Mouse (Mus musculus) CD4-positive, CD25-positive, alpha-beta regulatory T cell, adult 2 months (primary cell): ENCODE measurements around the gene Mtln.
A peak's percentile ranks its signal among the peaks of the same experiment; 100 is the strongest.

ENCODE experiments used
- DNase-seq: peaks from one replicate; pipeline ENCODE4 v3.0.0-alpha.2; 2012; ENCODE audit warnings: low read depth, low spot score

Mtln gene

DNA sequence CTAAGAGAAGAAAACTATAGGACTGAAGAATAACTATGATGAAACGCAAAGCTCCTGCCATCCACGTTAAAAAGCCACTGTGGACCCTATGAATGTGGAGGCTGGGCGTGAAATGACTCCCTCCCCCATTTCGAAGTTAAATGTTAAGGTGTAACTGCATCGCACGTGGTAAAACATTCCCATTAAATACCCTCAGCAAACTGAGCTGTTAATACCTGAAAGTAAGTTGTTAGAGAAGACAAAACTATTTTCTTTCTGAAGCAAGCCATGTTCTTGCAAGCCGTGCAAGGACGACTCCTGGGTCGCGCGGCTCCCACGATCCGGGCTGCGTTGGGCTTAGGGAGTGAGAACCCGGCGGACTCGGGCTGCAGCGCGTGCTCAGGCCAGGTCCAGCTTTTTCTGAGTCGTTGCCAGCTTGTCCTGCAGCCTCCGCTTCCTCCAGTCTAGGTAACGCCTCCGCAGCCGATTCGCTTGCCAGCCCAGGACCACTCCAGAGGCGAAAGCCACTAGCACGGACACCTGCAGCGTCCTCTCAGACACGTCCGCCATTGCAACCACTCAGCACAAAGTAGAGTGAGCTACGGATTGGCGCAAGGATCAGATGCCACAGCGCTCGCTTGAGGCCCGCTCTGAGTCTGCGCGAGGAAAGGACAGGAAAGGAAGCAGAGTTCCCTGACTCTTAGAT, at the start of gene Mtln:
Gene Mtln, minus strand, starts transcription at position 570 of the 685 bp plus-strand sequence.
- peak; percentile 86 for DNase-seq

DNA sequence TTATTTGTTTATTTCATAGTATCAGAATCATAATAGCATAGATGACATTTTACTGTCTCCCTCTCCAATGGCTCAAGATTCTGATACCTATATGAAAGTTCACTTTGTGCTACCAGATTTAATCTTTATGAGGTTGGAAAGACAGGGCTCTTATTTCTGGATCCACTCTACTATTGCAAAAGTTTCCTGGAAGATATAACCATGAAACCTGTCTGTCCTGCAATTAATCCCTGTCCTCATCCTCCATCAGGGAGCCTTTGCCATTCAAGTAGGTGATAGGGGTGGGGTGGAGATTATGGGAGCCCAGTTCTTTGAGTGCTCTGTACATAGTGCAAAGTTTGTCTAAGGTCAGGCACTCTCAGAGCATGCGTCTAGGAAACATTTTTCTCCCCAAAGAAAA, 49.1 kb upstream of the Mtln start:
- DNase-seq = no peak

DNA sequence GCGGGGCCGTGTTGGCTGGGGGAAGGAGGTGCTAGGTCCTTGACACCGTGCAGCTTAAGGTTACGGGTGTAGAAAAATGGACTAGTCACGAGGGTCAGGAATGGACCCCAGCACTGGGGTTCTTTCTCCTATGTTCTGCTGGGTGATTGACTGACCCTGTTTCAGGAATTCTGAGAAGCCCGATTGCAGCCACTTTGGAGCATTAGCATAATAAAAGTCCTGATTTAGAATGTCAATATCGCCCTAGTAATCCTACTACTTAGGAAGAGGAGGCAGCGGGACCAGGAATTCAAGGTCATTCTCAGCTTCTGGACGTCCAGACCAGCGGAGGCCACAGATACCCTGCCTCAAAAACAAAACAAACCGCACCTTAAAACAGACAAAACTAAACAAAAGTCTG, 47.1 kb upstream of the Mtln start:
- DNase-seq = no peak

DNA sequence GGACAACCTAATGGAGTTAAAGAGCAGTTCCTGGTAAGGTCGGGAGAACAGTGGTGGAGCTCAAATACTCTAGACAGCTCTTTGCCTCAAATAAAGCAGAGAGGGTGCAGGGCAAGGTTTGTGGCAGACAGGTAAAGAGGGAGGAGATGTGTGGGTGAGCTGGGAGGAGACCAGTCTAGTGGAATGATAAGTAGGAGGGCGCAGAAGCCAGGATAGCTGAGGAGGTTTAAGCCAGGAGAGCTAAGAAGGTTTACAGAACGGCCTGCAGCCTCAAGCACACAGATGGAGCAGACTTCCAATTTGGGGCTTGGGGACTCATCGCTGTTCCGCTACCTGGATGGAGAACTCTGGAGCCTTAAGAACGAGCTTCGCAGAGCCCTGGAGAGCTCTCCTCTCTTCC, 46.3 kb upstream of the Mtln start, which contains the start of gene Acoxl:
Gene Acoxl, plus strand, starts transcription at position 301 of the 400 bp plus-strand sequence.
- DNase-seq = no peak

DNA sequence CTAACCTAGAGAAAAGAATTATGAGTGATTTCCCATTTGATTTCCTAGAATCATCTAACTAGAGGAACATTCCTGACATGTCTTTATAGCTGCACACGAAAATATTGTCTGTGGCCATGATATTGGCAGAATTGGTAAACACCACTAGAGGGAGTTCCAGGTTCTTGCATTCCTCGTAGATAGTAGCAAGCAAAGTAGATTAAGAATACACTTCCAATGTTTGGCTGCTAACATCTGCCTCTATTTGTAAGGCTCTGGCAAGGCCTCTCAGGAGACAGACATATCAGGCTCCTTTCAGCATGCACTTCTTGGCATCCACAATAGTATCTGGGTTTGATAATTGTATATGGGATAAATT, 40.5 kb upstream of the Mtln start:
- peak; percentile 72 for DNase-seq

DNA sequence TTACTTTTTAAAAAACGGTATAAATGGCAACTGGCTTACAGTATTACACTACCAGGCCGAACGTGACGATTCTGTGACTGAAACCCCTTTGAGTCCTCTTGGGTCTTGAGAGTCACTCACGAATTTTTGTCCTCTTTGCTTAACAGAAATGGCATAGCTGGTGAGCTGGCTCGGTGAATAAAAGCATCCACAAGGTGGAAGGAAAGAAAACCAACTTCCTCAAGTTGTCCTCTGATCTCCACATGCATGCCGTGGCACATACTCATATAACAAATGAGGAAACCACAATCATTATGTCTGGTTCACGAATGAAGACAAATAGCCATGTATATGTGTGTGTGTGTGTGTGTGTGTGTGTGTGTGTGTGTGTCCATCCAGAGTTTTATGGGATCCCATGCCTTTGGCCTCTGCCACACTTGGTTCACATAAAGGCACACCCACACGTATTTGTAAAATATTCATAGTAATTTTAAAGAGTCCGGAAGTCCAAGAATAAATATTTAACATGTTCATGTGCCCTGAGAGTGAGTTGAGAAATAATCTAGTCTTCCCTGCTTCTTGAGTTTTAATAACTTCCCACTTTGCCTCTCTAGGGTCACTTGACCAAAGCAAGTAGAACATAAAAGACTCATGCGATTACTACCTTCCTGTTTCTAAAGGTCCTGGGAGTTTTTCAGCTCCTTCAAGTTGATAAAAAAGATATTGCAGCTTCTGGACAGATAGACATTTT, 40.0 kb upstream of the Mtln start:
- DNase-seq = no peak

DNA sequence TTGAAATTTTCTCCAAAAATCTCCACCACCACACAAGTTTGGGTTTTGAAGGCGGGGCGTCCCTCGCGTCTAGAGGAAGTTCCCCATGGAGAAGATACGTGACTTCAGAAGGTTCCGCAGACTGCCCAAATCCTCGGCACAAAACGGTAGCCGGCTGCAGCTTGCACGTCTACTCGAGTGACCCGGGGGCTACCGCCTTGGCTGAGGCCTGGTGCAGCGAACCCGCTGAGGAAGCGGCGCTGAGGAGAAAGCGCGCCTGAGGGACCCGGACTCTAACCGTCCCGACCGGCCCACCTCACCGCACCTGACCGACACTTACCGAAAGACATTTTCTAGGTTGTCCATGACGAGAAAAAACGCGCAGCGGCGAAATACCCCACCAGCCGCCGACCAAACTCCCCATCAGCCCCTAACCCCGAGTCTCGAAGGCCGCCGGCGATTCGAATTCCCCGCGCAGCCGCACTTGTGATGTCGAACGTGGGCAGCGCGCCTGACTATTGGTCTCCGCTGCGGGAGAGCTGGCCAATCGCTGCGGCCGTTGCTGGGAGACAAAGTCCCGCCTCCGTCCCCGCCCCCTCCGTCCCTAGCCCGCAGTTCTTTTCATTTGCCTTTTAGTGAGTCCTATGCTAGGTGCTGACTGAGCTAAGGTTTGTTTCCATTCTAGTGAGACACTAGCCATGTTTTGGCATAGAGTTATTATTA, 39.3 kb upstream of the Mtln start, which contains the start of gene Bub1:
Gene Bub1, minus strand, starts transcription at position 465 of the 702 bp plus-strand sequence.
- DNase-seq = peak; percentile 98

DNA sequence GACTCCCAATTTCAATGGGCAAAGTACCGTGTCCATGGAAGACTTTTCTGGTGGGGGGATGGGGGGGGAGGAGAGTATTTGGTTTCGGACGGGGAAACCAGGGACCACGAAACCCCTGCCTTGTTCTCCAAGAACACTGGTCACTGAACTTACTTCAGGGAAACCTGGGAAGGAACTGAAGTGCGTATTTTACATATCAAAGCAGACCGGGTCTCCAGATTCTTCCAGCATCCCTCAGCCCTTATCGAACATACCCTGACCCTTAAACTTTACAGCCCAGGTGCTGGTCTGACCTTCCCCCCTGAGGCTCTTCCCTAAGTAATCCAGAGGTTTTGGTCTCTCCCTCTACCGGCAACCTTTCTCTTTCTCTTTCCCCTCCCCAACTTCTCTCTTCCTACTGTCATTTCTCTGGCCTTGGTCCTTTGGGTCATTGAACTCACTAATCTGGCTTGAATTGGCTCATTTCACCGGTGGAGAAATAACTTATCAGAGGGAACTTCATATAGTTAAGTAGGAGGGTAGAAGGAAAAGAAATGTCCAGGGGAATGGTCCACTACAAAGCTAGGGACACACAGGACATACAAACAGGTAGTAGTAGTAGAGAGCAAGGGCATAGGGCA, 2.5 kb downstream of the Mtln start:
- no peak for DNase-seq

DNA sequence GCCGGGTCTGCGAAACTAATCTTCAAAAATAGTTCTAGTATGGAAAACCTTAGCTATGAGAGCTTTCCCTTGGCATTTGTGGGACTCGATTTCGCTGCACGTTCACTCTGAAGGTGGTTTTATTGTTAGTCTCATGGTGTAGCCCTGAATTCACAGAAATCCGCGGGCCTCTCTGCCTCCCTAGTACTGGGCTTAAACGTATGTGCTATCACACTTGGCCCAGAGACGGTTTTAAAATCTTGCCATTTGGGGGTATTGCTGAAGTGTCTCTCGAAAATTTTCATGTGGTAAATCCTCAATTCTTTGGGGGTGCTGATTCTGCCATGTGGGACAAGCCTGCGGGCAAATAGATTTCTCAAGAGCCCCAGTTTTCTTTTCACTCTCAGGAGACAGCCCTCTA, 3.1 kb downstream of the Mtln start:
- no peak for DNase-seq

DNA sequence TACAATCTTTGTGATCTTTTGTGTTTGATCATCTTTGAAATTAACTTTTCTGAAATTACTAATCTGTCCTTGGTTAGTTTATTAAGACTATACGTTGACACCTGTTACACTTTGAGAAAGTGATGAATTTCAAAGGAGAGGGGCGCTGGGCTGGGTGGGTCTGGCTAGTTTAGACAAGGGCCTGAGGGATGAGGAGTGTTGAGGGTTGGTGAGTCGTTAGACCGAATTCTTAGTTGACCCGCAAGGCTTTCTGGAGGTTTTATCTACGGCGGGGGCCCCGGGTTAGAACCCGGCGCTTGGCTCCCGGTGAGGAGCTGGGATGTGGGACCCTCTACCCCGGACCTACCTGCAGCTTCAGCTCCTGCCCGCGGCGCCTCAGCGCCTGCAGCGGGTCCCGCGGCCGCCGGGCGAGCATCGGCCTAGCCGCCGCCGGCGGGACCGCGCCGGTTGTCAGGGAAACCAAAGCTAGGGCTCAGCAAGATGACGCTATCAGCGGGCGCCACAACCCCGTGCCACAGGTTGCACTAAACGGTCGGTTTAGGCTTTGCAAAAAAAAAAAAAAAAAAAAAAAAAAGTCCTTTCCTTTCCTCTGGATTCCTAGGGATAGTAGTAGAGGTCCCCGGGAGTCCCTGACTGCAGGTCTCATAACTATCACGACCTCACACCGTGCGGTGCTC, 3.7 kb downstream of the Mtln start, which contains the start of gene Nphp1:
Gene Nphp1, minus strand, starts transcription at position 458 of the 677 bp plus-strand sequence.
- peak; percentile 89 for DNase-seq

DNA sequence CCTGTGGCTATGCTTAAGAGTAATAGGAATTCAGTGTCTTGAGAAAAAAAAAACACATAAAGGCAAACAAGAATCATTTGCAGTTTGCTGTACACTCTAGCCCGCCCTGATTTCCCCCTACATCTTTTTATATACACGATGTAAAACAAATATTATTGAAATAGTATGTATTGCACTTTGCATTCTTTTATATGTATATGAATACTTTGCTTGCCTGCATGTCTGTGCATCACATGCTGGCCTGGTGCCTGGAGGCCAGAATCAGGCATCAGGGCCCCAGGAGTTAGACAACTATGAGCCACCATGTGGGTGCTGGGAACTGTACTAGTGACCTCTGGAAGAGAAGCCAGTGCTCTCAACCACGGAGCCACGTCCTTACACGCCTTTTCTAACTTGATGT, 5.1 kb downstream of the Mtln start:
- DNase-seq = no peak

DNA sequence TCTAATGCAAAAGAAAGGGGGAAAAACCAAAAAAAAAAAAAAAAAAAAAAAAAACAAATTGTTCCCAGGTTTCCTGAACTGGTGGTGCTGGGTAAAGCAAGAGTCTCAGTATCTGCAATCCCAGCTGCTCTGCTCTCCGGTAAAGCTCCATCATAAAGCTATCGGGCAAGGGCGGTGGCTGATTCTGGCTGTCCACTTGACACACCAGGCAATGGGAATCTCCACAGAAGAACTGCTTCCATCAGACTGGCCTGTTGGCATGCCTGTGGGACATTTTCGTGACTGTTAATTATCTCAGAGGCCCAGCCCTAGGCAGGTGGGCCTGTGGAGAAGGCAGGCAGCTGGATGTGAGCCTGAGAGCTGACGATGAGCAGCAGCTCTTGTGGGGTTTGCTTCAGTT, 13.8 kb downstream of the Mtln start:
- no peak for DNase-seq

DNA sequence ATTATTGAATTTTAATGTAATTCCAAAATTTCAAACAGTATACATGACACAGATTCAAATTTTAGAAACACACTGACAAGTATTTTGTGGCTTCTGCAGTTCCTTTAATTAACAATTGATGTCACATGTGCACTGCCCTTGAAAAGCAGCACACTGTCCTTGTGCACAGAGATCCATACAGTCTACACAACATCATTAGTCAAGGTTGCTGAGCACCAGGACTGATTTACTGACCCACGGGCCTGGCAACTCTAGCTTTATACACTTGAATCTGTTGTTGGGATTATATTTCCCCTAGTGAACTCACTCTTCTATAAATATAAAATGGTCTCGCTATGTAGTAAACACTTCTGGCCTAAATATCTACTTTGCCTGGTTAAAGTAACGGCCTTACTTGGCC, 17.3 kb downstream of the Mtln start:
- DNase-seq = no peak

DNA sequence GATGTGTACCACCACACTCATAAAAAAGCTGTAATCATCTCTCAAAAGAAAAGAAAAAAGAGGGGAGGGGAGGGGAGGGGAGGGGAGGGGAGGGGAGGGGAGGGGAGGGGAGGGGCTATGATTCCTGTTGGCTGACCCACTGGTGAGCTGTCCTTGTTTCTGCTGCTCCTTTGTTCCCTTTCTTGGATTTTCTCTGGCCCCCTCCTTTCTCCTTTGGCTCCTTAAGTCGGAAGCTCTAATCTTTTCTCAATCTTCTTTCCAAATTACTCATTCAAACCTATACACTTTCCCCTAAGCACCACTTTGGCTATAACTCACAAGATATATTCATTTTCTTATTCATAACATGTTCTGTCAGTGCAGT, 17.7 kb downstream of the Mtln start:
- no peak for DNase-seq

DNA sequence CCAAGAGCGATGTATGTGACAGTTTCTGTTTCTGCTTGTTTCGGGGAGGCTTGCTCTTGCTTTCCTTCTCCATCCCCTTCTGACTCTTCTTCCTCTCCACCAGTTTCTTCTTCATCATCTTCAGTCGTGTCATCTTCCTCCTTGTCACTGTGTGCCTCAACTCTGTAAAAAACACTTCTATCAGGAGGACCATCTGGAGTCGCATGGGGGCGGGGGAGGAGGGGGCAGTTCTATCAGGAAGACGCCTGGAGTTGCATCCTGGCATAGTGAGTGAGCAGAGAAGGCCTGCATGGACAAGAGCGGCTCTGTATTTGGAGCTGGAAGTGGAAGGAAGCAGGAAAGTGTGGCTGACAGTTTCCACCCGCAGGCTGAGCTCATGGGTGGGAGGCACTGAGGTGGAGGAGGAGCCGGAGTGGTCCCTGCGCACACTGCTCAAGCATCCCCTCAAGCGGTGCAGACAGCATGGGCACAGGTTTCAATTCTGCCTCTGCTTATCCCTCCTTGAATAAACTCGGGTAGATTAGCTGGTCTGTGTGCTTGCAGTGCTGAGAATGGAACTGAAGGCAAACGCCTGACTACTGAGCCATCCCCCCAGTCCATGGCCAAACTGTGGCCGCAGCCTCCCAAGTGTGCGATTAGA, 18.2 kb downstream of the Mtln start:
- no peak for DNase-seq

DNA sequence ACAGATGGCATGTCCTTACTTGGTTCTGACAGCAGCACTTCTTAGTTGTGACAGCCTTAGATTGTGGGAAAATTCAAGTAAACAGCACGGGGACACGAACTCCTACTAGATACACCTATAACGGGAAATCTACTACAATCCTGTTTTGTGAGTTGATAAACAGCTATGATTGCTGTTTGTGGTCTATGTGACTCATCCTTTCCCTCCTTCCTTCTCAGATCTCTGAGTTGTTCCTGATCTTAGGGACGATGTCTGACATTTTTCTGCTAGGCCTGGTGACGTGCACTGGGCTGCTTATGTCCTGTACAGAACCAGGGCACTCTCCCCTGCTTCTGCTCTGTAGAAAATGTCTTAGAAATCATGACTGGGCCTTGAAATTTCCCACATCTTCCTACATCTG, 30.7 kb downstream of the Mtln start:
- DNase-seq = no peak

DNA sequence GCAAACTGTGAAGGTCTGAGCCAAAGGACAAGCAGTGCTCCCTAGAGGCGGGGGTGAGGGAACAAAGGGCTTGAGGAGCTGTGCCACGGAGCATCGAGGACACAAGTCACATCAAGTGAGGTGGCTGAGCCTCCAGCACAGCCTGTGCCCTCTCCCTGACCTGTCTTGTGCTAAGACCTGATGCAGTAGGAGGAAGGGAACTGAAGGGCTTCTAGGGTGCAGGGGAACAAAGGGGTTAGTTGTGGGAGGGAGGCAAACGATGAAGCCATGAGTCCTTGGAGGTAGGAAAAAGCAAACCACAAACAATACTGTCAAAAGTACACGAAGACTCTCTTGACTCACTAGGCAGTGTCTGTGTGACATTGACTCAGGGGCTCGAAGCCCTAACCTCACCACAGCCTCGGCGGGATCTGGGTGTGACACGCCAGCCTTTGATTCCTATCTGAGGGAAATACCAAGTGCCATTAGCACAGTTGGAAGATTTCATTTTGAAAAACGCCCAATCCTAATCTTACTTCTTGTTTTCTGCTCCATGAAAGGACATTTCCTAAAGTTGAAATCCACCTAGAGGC, 31.8 kb downstream of the Mtln start:
- no peak for DNase-seq

DNA sequence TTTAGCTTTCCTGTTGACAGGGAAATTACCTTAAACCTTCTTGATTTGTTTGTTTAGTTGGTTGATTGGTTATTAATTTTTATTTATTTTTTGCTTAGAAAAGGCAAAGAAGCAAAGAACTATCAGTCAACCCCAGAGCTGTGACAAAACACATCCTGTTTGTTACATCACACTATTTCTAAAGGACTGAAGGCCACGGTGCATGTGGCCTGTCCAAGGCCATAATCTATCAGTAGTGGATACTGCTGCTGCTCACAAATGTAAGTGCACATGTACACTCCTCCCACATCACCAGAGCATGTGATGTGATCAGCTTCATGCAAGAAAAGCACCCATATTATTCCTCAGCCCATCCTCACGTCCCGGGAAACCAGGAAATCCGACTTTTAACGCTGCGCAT, 32.3 kb downstream of the Mtln start:
- DNase-seq = no peak

DNA sequence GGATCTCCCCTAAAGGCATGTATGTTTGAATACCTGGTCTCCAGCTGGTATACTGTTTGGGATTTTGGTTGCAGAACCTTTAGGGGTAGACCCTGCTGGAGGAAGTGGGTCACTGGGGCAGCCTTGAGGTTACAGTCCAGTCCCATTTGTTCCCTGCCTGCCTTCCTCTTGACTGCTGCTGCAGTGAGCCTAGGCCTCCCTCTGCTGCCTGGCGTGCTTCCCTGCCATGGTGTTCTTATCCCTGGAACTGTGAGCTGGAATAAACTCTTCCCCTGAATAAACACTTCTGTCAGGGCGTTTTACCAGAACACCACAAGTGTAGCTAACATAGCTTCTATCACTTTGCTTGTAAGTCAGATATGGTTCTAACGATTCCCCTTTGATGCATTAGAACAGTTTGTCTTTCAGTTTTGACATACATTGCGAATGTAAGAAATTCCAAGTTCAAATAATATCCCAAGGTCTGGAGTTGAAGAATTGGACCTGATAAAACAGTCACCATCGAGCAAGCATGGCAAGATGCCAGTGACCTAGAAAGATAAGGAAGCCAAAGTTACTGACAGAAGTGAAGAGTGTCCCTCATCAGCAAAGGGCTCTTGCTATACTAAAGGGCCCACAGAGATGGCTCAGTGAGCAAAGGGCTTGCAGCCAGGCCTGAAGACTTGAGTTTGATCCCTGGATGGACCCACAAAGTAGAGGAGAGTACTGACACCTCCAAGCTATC, 33.0 kb downstream of the Mtln start:
- DNase-seq = no peak

DNA sequence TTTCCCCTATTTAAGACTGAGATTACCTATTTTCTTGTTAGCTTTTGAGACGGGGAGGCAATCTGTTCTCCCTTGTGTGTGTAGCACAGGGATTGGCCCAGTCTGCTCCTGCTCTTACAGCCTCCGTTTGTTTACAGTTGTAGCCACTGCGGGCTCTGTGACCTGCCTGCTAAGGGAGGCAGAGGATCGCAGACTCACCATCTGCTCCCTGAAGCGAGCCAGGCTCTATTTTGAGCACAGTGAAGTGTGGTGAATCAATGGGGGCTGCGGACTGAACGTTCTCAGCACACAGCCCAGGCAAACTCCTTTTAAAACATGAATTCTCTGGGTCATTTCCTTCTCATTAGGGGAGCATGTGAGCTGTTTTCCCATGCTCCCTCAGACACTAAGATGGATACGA, 35.1 kb downstream of the Mtln start:
- DNase-seq = no peak
